Mouse (Mus musculus) left cerebral cortex, postnatal 14 days (tissue): ENCODE data around the gene Rab3il1. TPM values are rescaled to one million over a fixed set of nuclear protein-coding genes. Genes with fewer than 3 reads are reported as not detected.
A peak's percentile ranks its signal among the peaks of the same experiment; 100 is the strongest.

ENCODE experiments used
- DNase-seq, 2 experiments: peaks; one replicate each; pipeline ENCODE4 v3.0.0; 2021 to 2022; ENCODE audit warnings: low spot score in 2 of 2, mixed read lengths in 1 of 2
- intact Hi-C: fragments of 180-260 bp; cut with DNase I; formaldehyde crosslinking; loops from one replicate; pipeline ENCODE4 v1.15.1; 2025
- total RNA-seq, 2 experiments: library from RNA; stranded (reverse); gene quantifications; 2 replicates each; pipeline ENCODE4 v1.2.3; 2021

The Rab3il1 gene
- total RNA-seq, 2 experiments from 2014 or later, result 8.9 to 10.4 TPM

GRCm38 (mm10) chr19:10033211-10033973 is 31.9 kb downstream of the Rab3il1 start:
- DNase-seq, result peak; percentile 69 to 70
- intact Hi-C loops, result no loop called here

- DNase-seq, result no peak
- intact Hi-C loops, result loop anchor here (2.0 kb wide), 1 partner anchor 34 kb away; the partner anchor contains the start of genes Best1 and Rab3il1
Measured at GRCm38 (mm10) chr19:10034356-10034755, 32.9 kb downstream of the Rab3il1 start.

- intact Hi-C loops, result loop anchor here (2.0 kb wide), 1 partner anchor 34 kb away; the partner anchor contains the start of genes Best1 and Rab3il1
- DNase-seq, result peak; percentile 73 to 83
Measured at GRCm38 (mm10) chr19:10034785-10035447, 33.4 kb downstream of the Rab3il1 start.

GRCm38 (mm10) chr19:10037534-10037933 is 36.1 kb downstream of the Rab3il1 start:
- intact Hi-C loops, result no loop called here

GRCm38 (mm10) chr19:10038364-10038763 is 36.9 kb downstream of the Rab3il1 start:
- intact Hi-C loops, result no loop called here
- DNase-seq, result no peak

More at GRCm38 (mm10) chr19:10037534-10037933, 36.1 kb downstream of the Rab3il1 start:
- no peak for DNase-seq

- no peak for DNase-seq
- intact Hi-C loops, result no loop called here
Measured at GRCm38 (mm10) chr19:10038910-10039309, 37.4 kb downstream of the Rab3il1 start.

GRCm38 (mm10) chr19:10039615-10040014 is 38.1 kb downstream of the Rab3il1 start:
- intact Hi-C loops, result no loop called here
- DNase-seq, result no peak

GRCm38 (mm10) chr19:10040866-10041387 is 39.5 kb downstream of the Rab3il1 start:
- DNase-seq, result no peak
- intact Hi-C loops, result no loop called here

- peak; percentile 62 to 74 for DNase-seq
- intact Hi-C loops, result no loop called here
Measured at GRCm38 (mm10) chr19:10041388-10042148, 40.1 kb downstream of the Rab3il1 start, which contains the start of gene Fads3. Gene Fads3 (plus strand): TSS chr19:10041569.

- no peak for DNase-seq
- intact Hi-C loops, result no loop called here
Measured at GRCm38 (mm10) chr19:10042232-10042631, 40.8 kb downstream of the Rab3il1 start.

GRCm38 (mm10) chr19:10042816-10043215 is 41.3 kb downstream of the Rab3il1 start:
- no peak for DNase-seq
- intact Hi-C loops, result no loop called here

- no peak for DNase-seq
- intact Hi-C loops, result no loop called here
Measured at GRCm38 (mm10) chr19:10043643-10044042, 42.2 kb downstream of the Rab3il1 start.

GRCm38 (mm10) chr19:10045707-10046106 is 44.2 kb downstream of the Rab3il1 start:
- intact Hi-C loops, result no loop called here
- DNase-seq, result no peak

GRCm38 (mm10) chr19:10046346-10046745 is 44.9 kb downstream of the Rab3il1 start:
- no peak for DNase-seq
- intact Hi-C loops, result no loop called here

- DNase-seq, result no peak
- intact Hi-C loops, result no loop called here
Measured at GRCm38 (mm10) chr19:10046983-10047382, 45.5 kb downstream of the Rab3il1 start.

GRCm38 (mm10) chr19:10049533-10049932 is 48.1 kb downstream of the Rab3il1 start:
- no peak for DNase-seq
- intact Hi-C loops, result no loop called here

- no peak for DNase-seq
- intact Hi-C loops, result no loop called here
Measured at GRCm38 (mm10) chr19:10050438-10050837, 49.0 kb downstream of the Rab3il1 start.

GRCm38 (mm10) chr19:10052698-10053097 is 51.2 kb downstream of the Rab3il1 start:
- no peak for DNase-seq
- intact Hi-C loops, result no loop called here

GRCm38 (mm10) chr19:10053692-10054260 is 52.3 kb downstream of the Rab3il1 start:
- intact Hi-C loops, result no loop called here
- DNase-seq, result no peak
